Mouse (Mus musculus): ENCODE results near the gene Cyp27b1.

- no peak for TF ChIP-seq CEBPB (IDR thresholded peaks at IDR 0.05; ENCODE audit: low read depth)
- no peak for TF ChIP-seq MAX (IDR thresholded peaks at IDR 0.05)
- no peak for TF ChIP-seq CTCF (IDR thresholded peaks at IDR 0.05; ENCODE audit: control insufficient read depth, insufficient read depth, insufficient read length)
- no peak for TF ChIP-seq FOSL1 (IDR thresholded peaks at IDR 0.05; ENCODE audit: insufficient read depth, low read length, poor library complexity, severe bottlenecking)
- no peak for TF ChIP-seq MYOD1 (IDR thresholded peaks at IDR 0.05; ENCODE audit: control insufficient read depth, insufficient read length, low read depth)
- TF ChIP-seq USF1 (IDR thresholded peaks at IDR 0.05; ENCODE audit: low read depth): no peak
- TF ChIP-seq MYOG (IDR thresholded peaks at IDR 0.05; ENCODE audit: control insufficient read depth, extremely low read depth, insufficient read length): no peak
Measured at GRCm38 (mm10) chr10:127083292-127083914, 35.4 kb downstream of the Cyp27b1 start.
